Mouse (Mus musculus): ENCODE measurements at regions not wholly inside any gene's neighbourhood (a gene's known extent, or its start where the extent isn't known, plus 50 kb on each side); places are given as distances from the start of the nearest gene placed in this dataset.

GRCm38 (mm10) chrX:11718778-11719177 is 391.2 kb downstream of the H2al1j start:
- H3K27me3 ChIP-seq (replicated peaks): peaks cover 17% of the 10 kb centered on the region
- no peaks in the 10 kb centered on the region for H3K36me3 ChIP-seq (replicated peaks; ENCODE audit: low read length)
- H3K9me3 ChIP-seq: peaks cover 8% of the 10 kb centered on the region; the same call in 1 of the 2 replicates
- no peak overlapping the region for H3K4me3 ChIP-seq (replicated peaks)
- H3K4me1 ChIP-seq: peaks cover 13% of the 10 kb centered on the region
- no peak for TF ChIP-seq FLI1 (IDR thresholded peaks at IDR 0.05; ENCODE audit: low read length)
- TF ChIP-seq GATA1 (IDR thresholded peaks at IDR 0.05; ENCODE audit: borderline replicate concordance, low read length): no peak

GRCm38 (mm10) chrX:11720517-11720916 is 392.9 kb downstream of the H2al1j start:
- Histone ChIP-seq H3K36me3 (replicated peaks; ENCODE audit: low read length) (no peaks in the 10 kb centered on the region), H3K27me3 (replicated peaks) (peaks cover 14% of the 10 kb centered on the region), H3K4me1 (peaks cover 24% of the 10 kb centered on the region), H3K9me3 (peaks cover 10% of the 10 kb centered on the region; the same call in 1 of the 2 replicates), H3K4me3 (replicated peaks) (no peak overlapping the region)
- TF ChIP-seq FLI1 (IDR thresholded peaks at IDR 0.05; ENCODE audit: low read length) (no peak), GATA1 (IDR thresholded peaks at IDR 0.05; ENCODE audit: borderline replicate concordance, low read length) (no peak)

DNA sequence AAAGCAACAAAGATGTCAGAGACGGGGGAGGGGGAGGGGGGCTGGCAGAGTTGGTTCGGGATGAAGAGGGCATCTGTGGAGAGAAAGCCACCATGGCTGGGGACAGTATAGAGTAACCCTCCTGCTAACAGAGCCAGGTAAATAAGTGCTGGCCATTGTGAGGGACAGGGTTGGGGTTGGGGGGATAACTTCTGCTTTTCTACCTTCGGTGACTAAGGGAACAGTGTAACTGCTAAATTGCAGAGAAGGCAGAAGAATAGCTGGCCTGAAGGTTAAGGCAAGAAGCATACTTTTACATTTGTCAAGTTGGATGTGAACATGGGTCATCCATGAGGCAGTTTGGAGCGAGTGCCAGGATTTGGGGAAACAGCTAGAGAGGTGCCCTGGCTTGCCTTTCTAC is 395.1 kb downstream of the H2al1j start:
- H3K27me3 ChIP-seq (replicated peaks): peaks cover 21% of the 10 kb centered on the region
- no peaks in the 10 kb centered on the region for H3K36me3 ChIP-seq (replicated peaks; ENCODE audit: low read length)
- H3K4me3 ChIP-seq (replicated peaks): no peak overlapping the region
- H3K4me1 ChIP-seq: peaks cover 32% of the 10 kb centered on the region
- peaks cover 10% of the 10 kb centered on the region; the same call in 1 of the 2 replicates for H3K9me3 ChIP-seq
- TF ChIP-seq GATA1 (IDR thresholded peaks at IDR 0.05; ENCODE audit: borderline replicate concordance, low read length): no peak
- no peak for TF ChIP-seq FLI1 (IDR thresholded peaks at IDR 0.05; ENCODE audit: low read length)

GRCm38 (mm10) chrX:11724718-11725117 is 397.1 kb downstream of the H2al1j start:
- no peak for TF ChIP-seq FLI1 (IDR thresholded peaks at IDR 0.05; ENCODE audit: low read length)
- no peak for TF ChIP-seq GATA1 (IDR thresholded peaks at IDR 0.05; ENCODE audit: borderline replicate concordance, low read length)
- H3K4me1 ChIP-seq: peaks cover 32% of the 10 kb centered on the region
- H3K4me3 ChIP-seq (replicated peaks): no peak overlapping the region
- peaks cover 10% of the 10 kb centered on the region; the same call in 1 of the 2 replicates for H3K9me3 ChIP-seq
- H3K36me3 ChIP-seq (replicated peaks; ENCODE audit: low read length): no peaks in the 10 kb centered on the region
- peaks cover 31% of the 10 kb centered on the region for H3K27me3 ChIP-seq (replicated peaks)

- peaks cover 10% of the 10 kb centered on the region; the same call in 1 of the 2 replicates for H3K9me3 ChIP-seq
- TF ChIP-seq GATA1 (IDR thresholded peaks at IDR 0.05; ENCODE audit: borderline replicate concordance, low read length) (no peak), FLI1 (IDR thresholded peaks at IDR 0.05; ENCODE audit: low read length) (no peak)
- H3K36me3 ChIP-seq (replicated peaks; ENCODE audit: low read length): no peaks in the 10 kb centered on the region
- peaks cover 32% of the 10 kb centered on the region for H3K4me1 ChIP-seq
- no peak overlapping the region for H3K4me3 ChIP-seq (replicated peaks)
- peaks cover 30% of the 10 kb centered on the region for H3K27me3 ChIP-seq (replicated peaks)
Measured at GRCm38 (mm10) chrX:11726524-11727231, 399.1 kb downstream of the H2al1j start.

- Histone ChIP-seq H3K4me1 (peaks cover 32% of the 10 kb centered on the region), H3K27me3 (replicated peaks) (peaks cover 33% of the 10 kb centered on the region), H3K36me3 (replicated peaks; ENCODE audit: low read length) (no peaks in the 10 kb centered on the region), H3K9me3 (peaks cover 5% of the 10 kb centered on the region; the same call in 1 of the 2 replicates), H3K4me3 (replicated peaks) (no peak overlapping the region)
- no peak for TF ChIP-seq FLI1 (IDR thresholded peaks at IDR 0.05; ENCODE audit: low read length)
- TF ChIP-seq GATA1 (IDR thresholded peaks at IDR 0.05; ENCODE audit: borderline replicate concordance, low read length): no peak
Measured at GRCm38 (mm10) chrX:11728481-11728880, 400.9 kb downstream of the H2al1j start.

DNA sequence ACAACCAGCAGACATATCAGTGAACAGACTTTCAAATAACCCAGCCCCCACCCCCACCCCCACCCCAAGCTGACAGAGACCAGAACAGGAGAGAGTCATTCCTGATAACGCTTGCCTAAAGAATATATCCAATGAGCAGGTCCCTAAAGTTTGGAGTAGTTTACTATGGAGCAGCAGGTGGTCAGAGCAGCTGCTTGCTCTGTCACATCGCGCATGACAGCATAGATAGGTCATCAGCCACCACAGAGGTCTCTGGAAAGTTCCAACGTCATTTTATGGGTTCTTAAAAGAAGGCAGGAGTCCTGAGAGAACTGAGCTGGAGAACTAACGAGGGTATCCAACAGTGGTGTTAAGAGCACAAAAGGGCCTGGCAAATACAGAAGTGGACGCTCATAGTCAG is 402.4 kb downstream of the H2al1j start:
- H3K4me1 ChIP-seq: peaks cover 26% of the 10 kb centered on the region
- TF ChIP-seq FLI1 (IDR thresholded peaks at IDR 0.05; ENCODE audit: low read length): no peak
- TF ChIP-seq GATA1 (IDR thresholded peaks at IDR 0.05; ENCODE audit: borderline replicate concordance, low read length): no peak
- H3K9me3 ChIP-seq: no peaks in the 10 kb centered on the region
- H3K4me3 ChIP-seq (replicated peaks): no peak overlapping the region
- H3K27me3 ChIP-seq (replicated peaks): peaks cover 37% of the 10 kb centered on the region
- no peaks in the 10 kb centered on the region for H3K36me3 ChIP-seq (replicated peaks; ENCODE audit: low read length)

- TF ChIP-seq FLI1 (IDR thresholded peaks at IDR 0.05; ENCODE audit: low read length): no peak
- TF ChIP-seq GATA1 (IDR thresholded peaks at IDR 0.05; ENCODE audit: borderline replicate concordance, low read length): no peak
- Histone ChIP-seq H3K36me3 (replicated peaks; ENCODE audit: low read length) (no peaks in the 10 kb centered on the region), H3K9me3 (no peaks in the 10 kb centered on the region), H3K27me3 (replicated peaks) (peaks cover 40% of the 10 kb centered on the region), H3K4me3 (replicated peaks) (no peak overlapping the region), H3K4me1 (peaks cover 3% of the 10 kb centered on the region)
Measured at GRCm38 (mm10) chrX:11732371-11732770, 404.7 kb downstream of the H2al1j start.

- Histone ChIP-seq H3K9me3 (no peaks in the 10 kb centered on the region), H3K4me3 (replicated peaks) (no peak overlapping the region), H3K27me3 (replicated peaks) (peaks cover 40% of the 10 kb centered on the region), H3K36me3 (replicated peaks; ENCODE audit: low read length) (no peaks in the 10 kb centered on the region), H3K4me1 (no peaks in the 10 kb centered on the region)
- no peak for TF ChIP-seq FLI1 (IDR thresholded peaks at IDR 0.05; ENCODE audit: low read length)
- TF ChIP-seq GATA1 (IDR thresholded peaks at IDR 0.05; ENCODE audit: borderline replicate concordance, low read length): no peak
Measured at GRCm38 (mm10) chrX:11734505-11735435, 407.1 kb downstream of the H2al1j start.
